Mouse (Mus musculus) olfactory bulb, adult 2 months (tissue): ENCODE results near the gene Icam2. TPM values are rescaled to one million over a fixed set of nuclear protein-coding genes. Genes with fewer than 3 reads are reported as not detected.
"Not testable (repeated sequence)": the region's sequence is repeated elsewhere in the genome, so short reads cannot be mapped to it uniquely, and the experiment has no call there.

Source experiments
- H3K27ac ChIP-seq: fragments of 200-500 bp; 2 replicates; pipeline ENCODE4 v1.5.1; 2012; ENCODE audit warnings: low read depth, low read length; ENCODE audit not compliant: insufficient read depth
- H3K4me1 ChIP-seq: fragments of 200-500 bp; 2 replicates; pipeline ENCODE4 v1.6.1; 2012; ENCODE audit warnings: low read length; ENCODE audit not compliant: control insufficient read depth, insufficient read depth
- H3K4me3 ChIP-seq: fragments of 200-500 bp; 2 replicates; pipeline ENCODE4 v1.5.1; 2012; ENCODE audit warnings: mild to moderate bottlenecking, low read depth, low read length, moderate library complexity; ENCODE audit not compliant: insufficient read depth
- CTCF ChIP-seq: fragments of 200-500 bp; IDR thresholded peaks from 2 replicates; pipeline ENCODE4 v1.5.1; 2012; ENCODE audit warnings: low read depth, mild to moderate bottlenecking, low read length, moderate library complexity; ENCODE audit not compliant: insufficient read depth
- POLR2A ChIP-seq: fragments of 200-500 bp; IDR thresholded peaks from 2 replicates; pipeline ENCODE4 v1.6.1; 2012; ENCODE audit warnings: mild to moderate bottlenecking, low read depth, low read length, moderate library complexity; ENCODE audit not compliant: insufficient read depth
- WGBS: fragments of 180-500 bp; shearing (Covaris S2); methylation state at CpG from one replicate; pipeline ENCODE4 v1.1.7; 2018; 5-methylcytosine and 5-hydroxymethylcytosine counted together
- polyA plus RNA-seq: library from polyadenylated mRNA; stranded (reverse); fragments of >200 nt; gene quantifications from 2 replicates; pipeline ENCODE4 v1.2.4, GENCODE M21; 2012; ENCODE audit warnings: low replicate concordance; ENCODE audit not compliant: missing spikeins, insufficient read depth, insufficient read length

The Icam2 gene
- polyA plus RNA-seq, 1 experiment: not detected

GRCm38 (mm10) chr11:106355382-106356128 is 32.3 kb downstream of the Icam2 start:
- TF ChIP-seq CTCF (no peak), POLR2A (no peak)
- WGBS: 75% methylated on average over 19 of the region's 19 CpGs
- Histone ChIP-seq H3K4me1 (no peaks in the 10 kb centered on the region), H3K27ac (no peak overlapping the region), H3K4me3 (no peak overlapping the region)

GRCm38 (mm10) chr11:106354181-106354580 is 33.7 kb downstream of the Icam2 start:
- WGBS: 33% methylated on average over 1 of the region's 1 CpGs
- H3K4me1 ChIP-seq: no peaks in the 10 kb centered on the region
- no peak for TF ChIP-seq POLR2A
- TF ChIP-seq CTCF: no peak
- H3K27ac ChIP-seq: no peak overlapping the region
- H3K4me3 ChIP-seq: no peak overlapping the region

- Histone ChIP-seq H3K27ac (no peak within 1 kb of the TSS), H3K4me3 (no peak within 1 kb of the TSS), H3K4me1 (no peaks in the 10 kb centered on the region)
- no peak for TF ChIP-seq CTCF
- no peak for TF ChIP-seq POLR2A
- WGBS: 88% methylated on average over 12 of the region's 12 CpGs
Measured at GRCm38 (mm10) chr11:106353188-106353587, 34.7 kb downstream of the Icam2 start, which contains the start of gene Scn4a. Gene Scn4a, minus strand, starts transcription at chr11:106353288.

DNA sequence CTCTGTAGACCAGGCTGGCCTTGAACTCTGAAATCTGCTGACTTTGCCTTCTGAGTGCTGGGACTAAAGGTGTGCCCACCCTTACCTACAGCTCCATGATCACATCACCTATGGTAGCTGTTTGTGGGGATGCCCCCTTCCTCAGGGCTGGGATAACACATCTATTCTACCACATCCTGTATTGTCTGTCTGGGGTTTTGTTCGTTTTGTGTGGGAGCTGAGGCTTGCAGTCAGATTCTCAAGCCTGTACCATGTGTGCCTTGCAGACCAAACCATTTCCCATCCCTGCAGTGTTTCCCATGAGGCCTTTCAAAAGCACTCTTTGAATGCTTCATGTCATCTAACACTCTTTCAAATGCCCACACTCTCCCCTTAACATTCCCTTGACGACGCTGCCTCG is 35.9 kb downstream of the Icam2 start:
- Histone ChIP-seq H3K4me1 (no peaks in the 10 kb centered on the region), H3K4me3 (no peak overlapping the region), H3K27ac (no peak overlapping the region)
- TF ChIP-seq POLR2A (no peak), CTCF (no peak)
- 80% methylated on average over 4 of the region's 4 CpGs for WGBS

GRCm38 (mm10) chr11:106351253-106351652 is 36.6 kb downstream of the Icam2 start:
- H3K4me3 ChIP-seq: no peak overlapping the region
- H3K27ac ChIP-seq: no peak overlapping the region
- WGBS: 62% methylated on average over 3 of the region's 3 CpGs
- no peaks in the 10 kb centered on the region for H3K4me1 ChIP-seq
- TF ChIP-seq POLR2A (no peak), CTCF (no peak)

DNA sequence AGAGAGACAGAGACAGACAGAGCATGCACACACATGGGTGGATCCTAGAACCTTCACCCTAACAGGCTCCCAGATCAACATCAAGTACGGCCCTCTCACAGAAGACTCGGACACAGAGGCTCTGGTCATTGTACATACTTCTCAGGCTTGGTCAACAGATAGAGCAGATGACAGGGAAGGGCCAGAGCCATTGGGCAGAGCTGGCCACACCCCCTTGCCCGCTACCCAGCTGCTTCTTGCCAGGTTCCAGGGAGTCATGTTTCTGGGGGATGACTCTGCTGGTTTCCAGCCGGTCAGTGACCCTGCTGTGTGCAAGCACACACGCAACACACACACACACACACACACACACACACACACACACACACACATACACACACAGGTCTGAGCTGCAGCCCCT is 37.0 kb downstream of the Icam2 start:
- Histone ChIP-seq H3K4me3 (no peak overlapping the region), H3K4me1 (no peaks in the 10 kb centered on the region), H3K27ac (no peak overlapping the region)
- no peak for TF ChIP-seq POLR2A
- no peak for TF ChIP-seq CTCF
- WGBS: 85% methylated on average over 5 of the region's 5 CpGs

DNA sequence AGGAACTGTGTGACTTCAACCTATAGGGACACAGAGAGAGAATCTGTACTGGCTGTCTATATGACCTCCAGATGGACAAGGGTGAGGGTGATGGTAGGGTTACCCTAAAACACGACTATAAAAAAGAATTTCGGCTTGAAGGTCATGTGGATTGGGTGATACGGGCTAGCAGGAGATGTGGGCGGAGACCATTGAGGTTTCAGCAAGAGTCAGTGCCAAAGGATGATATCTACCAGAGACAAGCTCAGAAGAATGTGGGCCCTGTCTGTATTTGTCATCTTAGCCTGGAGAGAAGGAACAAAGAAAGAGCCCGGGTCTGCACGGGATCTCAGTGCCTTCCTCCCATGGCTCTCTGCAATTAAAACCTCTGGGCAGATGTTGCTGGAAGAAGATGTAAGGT is 38.1 kb downstream of the Icam2 start:
- Histone ChIP-seq H3K4me3 (no peak overlapping the region), H3K4me1 (no peaks in the 10 kb centered on the region), H3K27ac (no peak overlapping the region)
- 91% methylated on average over 6 of the region's 6 CpGs for WGBS
- TF ChIP-seq CTCF: no peak
- TF ChIP-seq POLR2A: no peak

DNA sequence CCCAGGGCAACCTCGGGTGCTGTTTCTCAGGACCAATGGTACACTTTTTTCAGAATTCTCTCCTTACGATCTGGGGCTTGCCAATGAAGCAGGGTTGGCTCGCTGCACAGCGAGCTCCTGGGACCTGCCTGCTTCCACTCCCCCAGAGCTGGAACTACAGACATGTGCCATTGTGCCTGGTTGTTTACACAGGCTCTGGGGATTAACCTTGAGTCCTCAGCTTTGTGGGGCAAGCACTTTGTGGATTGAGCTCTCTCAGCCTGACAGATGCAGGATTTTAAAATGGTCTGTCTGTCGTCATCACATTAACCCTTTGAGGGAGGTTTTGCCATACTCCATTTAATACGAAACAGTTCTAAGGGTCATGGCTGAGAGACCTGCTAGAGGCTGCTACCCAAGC is 43.0 kb downstream of the Icam2 start:
- WGBS: 43% methylated on average over 6 of the region's 6 CpGs
- Histone ChIP-seq H3K4me3 (no peak overlapping the region), H3K4me1 (no peaks in the 10 kb centered on the region), H3K27ac (no peak overlapping the region)
- TF ChIP-seq POLR2A (no peak), CTCF (no peak)

- no peak overlapping the region for H3K4me3 ChIP-seq
- WGBS: 80% methylated on average over 9 of the region's 9 CpGs
- TF ChIP-seq CTCF: no peak
- TF ChIP-seq POLR2A: no peak
- no peak overlapping the region for H3K27ac ChIP-seq
- H3K4me1 ChIP-seq: no peaks in the 10 kb centered on the region
Measured at GRCm38 (mm10) chr11:106340990-106341520, 46.8 kb downstream of the Icam2 start.

DNA sequence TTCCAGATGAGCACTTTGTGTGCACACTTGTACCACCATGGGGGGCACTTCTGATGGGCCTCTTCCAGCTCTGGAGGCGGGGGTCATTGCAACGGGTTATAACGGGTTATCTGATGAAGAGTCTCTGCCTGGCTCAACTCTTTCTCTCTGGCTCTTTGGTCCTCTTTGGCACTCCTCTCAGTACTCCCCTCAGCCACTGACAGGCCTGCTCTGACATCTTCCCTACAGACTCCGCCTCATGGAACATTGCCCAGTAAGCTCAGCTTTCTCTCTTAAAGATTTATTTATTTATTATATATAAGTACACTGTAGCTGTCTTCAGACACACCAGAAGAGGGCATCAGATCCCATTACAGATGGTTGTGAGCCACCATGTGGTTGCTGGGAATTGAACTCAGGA is 48.6 kb downstream of the Icam2 start:
- not testable (repeated sequence) for H3K27ac ChIP-seq, H3K4me1 ChIP-seq, H3K4me3 ChIP-seq
- 89% methylated on average over 4 of the region's 4 CpGs for WGBS
